Mouse (Mus musculus) kidney, postnatal 14 days (tissue): ENCODE data around the gene 9130019O22Rik.
"Not testable (repeated sequence)": the region's sequence is repeated elsewhere in the genome, so short reads cannot be mapped to it uniquely, and the experiment has no call there.

Experiments used
- DNase-seq: peaks from one replicate; pipeline ENCODE4 v3.0.0; 2022; ENCODE audit warnings: mixed read lengths

The 9130019O22Rik gene

DNA sequence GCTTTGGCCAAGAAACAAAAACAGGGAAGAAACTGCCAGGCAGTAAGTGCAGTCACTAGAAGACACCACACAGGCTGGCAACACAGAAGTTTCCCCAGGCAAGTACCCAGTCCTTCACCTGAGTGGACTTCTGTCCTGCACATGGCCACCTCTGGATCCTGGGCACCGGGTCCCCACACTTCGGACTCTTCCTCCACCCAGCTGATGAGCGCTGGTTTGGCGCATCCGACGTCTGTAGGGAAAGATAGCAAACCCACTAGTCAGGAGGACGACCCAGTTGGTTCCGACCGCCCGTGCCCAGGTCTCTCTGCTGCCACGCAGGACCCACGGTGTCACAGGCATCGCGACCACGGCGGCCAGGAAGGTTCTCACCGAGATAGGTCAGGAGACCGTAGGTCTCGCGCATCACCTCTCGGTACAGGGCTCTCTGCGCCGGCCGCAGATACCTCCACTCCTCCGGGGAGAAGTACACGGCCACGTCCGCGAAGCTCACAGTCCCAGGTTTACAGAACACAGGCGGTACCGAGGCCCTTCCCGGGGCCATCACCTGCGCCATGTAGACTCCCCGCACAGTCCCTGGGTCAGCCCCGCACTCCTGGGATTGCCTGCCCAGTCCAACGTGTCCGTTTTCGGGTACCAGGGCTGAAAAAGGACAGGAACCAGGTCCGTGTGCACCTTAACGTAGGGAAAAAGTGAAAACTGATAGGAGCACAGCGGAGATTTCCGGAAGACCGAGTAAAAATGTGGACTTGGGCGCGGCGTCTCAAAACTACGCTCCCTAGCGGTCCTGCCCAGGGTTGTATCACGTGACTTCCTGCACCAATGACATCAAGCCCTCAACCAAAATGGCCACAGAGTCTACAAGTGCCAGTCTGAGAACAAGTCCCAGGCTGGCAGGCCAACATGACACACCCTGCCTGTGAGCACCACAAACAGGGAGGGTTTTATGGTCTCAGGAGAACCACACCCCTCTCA lies 11.4 kb downstream of the 9130019O22Rik start, which contains the start of gene Zfp747:
TSS of gene Zfp747 (minus strand) at position 780 of the 975 bp plus-strand sequence.
- peak; percentile 95 for DNase-seq

DNA sequence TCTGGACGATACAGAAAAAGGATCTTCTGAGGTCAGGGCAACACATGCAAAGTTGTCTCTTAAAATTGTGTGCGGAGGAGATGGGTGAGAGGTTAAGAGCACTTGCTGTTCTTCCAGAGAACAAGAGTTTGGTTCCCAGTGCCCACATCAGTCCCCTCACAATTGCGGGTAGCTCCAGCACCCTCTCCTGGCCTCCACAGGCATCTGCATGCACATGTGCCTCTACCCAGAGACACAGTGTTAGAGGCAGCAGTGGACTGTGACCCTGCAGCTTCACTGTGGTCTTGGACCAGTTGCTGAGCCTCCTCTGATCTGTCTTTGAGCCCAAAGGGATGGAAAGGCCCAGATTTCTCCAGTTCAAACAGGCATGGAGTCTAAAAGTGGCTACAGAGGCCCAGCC lies 15.1 kb downstream of the 9130019O22Rik start:
- not testable (repeated sequence) for DNase-seq

DNA sequence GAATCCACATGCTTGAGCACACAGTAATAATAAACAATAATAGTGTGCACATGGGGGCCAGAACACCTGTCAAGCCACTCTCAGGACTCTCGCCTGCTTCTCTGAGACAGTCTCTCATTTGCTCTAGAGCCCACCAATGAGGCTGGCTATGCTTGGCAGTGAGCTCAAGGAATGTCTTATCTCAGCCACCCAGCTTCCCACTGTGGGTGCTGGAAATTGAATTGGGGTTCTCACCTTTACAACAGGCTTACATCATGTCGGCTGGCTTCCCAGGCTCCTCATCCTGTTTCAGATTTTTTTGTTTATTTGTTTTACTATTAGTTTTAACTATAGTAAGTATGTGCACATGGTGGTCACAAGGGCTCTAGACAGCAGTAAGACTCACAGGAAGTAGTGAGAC lies 15.8 kb downstream of the 9130019O22Rik start:
- no peak for DNase-seq

DNA sequence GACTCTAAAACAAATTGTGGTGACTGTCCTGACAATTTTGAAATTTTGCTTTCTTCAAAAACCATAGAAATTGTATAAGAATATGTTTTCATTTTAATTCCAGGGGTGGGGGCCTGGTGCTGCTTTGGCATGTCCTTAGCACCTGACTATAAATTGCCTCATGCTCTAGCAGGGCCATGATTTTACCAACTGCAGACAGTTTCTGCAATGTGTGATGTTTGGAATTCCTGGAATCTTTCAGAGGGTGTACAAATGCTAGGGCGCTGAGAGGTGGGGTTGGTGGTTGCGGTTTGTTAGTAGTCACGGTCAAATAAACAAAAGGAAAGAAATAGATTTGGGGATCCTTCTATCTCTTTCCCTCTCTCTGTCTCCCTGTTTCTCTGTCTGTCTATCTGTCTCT lies 20.7 kb downstream of the 9130019O22Rik start:
- no peak for DNase-seq

DNA sequence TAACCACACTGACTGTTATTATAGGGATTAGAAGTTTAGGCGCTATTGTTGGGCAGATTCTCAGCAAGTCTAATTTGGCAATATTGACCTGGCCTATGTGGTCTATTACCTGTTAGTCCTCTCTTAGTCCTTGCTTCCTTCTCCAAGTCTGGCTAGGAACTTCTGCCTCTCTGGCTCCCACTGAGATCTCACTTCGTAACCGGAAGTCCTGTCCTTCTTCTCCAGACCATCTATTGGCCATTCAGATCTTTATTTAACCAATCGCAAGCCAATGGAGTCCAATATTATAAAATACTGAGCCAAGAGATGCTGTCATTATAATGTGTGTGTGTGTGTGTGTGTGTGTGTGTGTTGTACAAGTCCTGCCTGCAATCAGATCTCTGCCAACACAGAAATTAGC lies 22.8 kb downstream of the 9130019O22Rik start:
- DNase-seq, result peak; percentile 27

DNA sequence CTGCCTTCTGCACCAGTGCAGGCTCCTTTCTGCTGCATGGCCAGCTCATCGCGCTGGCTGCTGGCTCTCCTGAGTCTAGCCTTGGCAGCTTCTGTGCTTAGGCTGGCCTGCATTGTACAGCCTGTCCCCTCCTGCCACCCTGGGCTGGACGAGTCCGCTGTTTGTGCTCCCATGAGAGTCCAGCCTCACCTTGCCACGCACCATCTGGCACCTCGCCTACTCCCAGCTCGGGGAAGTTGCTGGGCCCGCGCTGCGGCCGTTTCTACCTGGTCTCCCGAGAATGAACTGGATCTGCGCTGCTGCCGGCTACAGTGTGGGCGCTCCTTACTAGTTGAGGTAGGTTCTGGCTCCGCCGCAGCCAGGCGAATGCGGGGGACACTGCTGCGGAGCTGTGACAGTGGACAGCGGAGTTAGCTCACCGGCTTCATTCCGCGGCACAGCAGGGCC lies 23.5 kb downstream of the 9130019O22Rik start:
- DNase-seq, result peak; percentile 53

DNA sequence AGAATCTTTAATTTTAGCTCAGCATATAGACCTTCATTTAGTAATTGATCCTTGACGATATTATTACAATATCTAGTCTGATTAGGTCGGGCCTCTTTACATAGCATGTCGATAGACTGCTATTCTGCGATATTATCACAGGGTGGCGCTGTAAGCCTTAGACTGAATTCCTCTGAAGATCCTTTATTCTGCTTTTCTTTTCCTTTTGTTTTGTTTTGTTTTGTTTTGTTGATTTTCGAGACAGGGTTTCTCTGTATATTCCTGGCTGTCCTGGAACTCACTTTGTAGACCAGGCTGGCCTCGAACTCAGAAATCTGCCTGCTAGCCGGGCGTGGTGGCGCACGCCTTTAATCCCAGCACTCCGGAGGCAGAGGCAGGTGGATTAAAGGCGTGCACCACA lies 24.5 kb downstream of the 9130019O22Rik start:
- peak; percentile 52 for DNase-seq

DNA sequence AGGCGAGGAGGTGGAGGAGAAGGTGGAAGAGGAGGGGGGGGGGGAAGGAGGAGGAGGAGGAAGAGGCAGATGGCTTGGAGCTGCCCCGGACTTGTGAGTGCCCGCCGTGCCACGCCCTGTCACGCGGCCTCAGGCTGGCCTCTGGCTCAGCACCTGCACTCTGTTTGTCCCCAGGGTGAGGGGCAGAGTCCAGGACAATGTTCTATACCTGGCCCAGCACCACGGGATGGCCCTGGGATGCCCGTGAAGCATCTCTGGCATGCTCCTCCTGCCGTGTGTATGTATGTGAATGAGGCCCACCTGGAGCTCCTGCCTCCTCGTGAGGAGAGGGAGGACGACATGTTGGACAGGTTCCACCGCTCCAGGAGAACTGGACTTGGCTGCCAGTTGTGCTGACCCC lies 25.5 kb downstream of the 9130019O22Rik start:
- DNase-seq, result peak; percentile 49

DNA sequence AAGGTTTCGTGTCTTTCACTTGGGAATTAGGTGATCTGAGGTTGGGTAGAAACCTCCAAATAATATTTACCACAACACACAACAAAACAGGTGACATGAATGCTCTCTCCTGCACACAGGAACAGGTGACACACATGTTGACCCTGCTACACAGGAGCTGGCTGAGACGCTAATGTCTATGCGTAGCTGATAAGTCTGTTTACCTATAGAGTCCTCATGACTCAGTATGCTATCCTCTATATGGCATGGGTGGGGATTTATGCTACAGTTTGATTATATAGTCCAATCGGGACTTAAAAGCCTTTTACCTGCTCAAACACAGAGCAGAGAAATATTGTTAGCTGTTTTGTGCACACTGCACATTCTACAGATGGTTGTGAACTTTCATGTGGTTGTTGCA lies 26.7 kb downstream of the 9130019O22Rik start:
- no peak for DNase-seq

DNA sequence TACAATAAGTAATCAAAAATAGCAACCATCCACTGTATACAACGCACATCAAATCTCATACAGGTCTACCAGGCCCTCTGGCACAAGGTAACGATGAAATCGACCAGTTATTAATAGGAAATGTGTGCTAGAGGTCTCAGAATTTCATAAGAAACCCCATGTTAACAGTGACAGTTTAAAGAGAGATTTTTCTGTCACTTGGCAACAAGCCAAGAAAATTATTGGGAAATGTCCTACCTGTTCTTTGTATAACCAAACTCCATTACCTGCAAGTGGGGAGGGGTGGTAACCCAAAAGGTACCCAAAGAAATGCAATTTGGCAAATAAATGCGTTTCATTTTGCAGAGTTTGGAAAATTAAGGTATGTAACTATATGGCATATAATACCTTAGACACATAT lies 28.5 kb downstream of the 9130019O22Rik start:
- DNase-seq, result no peak

DNA sequence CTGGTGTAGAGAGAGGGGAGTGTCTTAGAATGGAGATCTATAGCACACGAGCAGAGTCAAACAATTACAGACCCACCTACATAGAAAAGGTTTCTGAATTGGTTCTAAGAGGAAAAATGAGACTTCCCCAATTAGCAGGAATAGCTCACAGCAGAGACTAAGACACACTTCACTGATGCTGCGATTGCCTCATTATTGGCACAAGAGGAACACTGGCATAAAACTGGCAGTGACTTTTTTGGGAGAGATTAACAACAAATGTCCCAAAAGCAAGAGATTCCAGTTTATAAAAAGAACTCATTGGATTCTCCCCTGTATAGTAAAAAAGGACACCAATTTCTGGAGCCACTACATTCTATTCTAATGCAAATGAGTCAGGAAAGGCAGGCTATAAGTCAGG lies 29.1 kb downstream of the 9130019O22Rik start:
- DNase-seq, result no peak

DNA sequence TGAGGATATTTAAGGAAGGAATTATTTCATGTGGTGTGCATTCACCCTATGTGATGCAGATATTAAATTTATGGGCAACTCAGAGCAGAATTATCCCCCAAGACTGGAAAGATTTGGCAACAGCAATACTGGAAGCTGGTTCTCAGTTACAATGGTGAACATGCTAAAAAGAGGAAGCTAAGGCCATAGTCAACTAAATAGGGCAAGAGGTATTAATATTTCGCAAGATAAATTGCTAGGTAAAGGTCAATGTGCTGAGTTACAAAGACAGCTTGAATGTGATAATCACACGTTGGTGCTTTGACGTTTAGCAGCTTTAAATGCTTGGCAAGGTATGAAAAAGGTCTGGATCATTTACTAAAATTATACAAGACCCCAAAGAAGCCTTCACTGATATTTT lies 31.2 kb downstream of the 9130019O22Rik start:
- DNase-seq, result no peak

DNA sequence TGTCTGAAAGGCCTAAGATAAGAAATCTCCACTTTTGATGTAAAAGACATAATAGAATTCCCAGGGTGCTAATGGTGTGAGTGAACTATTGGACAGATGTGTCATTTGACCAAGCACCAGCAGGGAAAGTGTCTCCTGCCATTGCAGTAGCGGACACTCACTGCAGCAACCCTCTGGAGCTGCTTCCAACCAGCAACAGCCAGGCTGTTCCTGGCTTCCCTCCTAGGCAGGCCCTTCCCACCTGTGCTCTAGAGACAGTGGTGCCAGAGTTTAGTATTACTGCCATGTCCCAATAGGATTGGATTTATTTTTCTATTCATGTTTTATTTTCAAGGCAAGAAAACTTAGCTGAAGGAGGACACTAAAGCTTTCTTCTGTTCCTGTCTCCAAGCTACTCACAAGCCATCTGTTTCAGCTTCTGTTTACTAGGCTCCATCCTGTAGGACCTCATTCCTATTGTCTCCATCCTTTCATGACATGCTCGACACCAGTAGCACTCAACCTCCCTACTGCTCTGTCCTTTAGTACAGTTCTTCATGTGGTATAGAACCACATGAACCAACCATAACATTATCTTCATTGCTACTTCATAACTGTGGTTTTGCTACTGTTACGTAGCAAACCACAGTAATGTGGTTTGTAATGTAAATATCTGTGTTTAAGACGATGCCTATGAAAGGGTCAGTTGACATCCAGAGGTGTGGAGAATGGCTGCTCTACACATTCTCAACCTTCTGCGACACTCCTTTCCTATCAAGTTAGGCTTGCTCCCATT lies 35.5 kb downstream of the 9130019O22Rik start:
- no peak for DNase-seq

DNA sequence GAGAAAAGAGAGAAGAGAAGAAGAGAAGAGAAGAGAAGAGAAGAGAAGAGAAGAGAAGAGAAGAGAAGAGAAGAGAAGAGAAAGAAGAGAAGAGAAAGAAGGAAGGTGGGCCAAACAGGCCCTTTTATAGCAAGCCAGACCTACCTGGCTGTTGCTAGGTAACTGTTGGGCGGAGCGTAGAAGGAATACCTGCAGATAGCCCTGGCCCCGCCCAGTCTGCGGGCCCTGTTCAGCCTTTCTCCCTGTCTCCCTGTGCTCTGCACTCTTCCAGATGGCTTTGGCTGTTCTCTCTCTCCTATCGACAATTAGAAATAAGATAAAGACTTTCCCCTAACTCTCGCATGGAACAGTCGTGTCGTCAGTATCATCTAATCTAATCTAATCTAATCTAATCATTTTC lies 40.3 kb downstream of the 9130019O22Rik start:
- peak; percentile 86 for DNase-seq

DNA sequence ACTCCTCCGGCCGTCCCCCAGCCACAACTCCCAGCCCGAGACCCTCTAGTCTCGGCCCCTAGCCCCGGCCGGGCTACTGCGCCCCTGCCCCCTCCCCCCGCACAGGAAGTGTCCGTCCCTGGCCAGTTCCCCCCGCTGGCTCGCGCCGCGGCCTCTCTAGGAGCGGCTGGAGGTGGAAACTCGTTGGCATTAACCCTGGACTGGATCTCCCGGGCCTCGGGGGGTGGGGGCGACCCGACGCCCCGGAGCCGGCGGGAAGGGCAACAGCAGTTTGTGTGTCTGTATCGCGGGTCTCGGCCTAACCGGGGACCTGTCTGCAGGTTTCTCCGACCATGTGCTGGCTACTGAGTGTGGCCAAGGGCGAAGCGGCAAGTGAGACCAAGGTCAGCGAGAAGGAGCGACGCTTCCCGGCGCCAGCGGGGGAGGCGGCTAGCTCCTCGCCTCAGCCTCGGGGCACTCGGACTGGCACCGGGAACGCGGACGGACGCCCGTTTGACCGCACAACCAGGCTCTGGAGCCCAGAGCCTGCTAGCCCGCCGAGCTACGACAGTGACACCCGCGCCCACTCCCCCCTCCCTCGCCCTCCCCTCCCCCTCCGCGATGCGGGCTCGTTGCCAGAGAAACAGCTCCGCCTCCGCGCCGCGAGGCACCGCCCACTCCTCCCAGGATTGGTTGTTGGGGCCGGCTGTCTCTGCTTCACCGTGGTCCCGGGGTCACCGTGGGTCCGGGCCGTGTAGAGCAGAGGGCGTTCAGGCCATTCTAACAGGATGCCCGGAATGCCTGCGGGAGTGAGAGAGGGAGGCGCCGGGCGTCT lies 41.2 kb downstream of the 9130019O22Rik start, which contains the start of gene Zfp768:
TSS of gene Zfp768 (minus strand) at position 78 of the 814 bp plus-strand sequence.
- peak; percentile 96 for DNase-seq

DNA sequence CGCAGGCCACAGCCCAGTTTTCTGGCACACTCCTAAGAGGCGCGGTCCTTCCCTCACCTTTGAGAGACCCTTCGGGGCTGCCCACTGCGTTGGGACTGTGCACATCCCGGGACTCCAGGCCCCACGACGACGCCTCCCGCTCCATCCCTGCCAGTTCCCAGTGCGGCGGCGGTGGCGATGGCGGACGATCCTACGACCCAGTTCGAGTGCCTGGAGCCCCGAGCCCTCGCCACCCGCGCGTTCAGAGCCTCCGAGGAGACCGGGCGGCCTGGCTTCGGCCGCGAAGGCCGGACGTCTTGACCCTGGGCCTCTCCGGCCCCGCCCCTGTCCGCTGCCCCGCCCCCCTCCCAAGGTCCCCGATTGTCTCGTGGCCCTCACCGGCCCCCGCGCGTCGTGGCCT lies 41.9 kb downstream of the 9130019O22Rik start:
- DNase-seq, result peak; percentile 83

DNA sequence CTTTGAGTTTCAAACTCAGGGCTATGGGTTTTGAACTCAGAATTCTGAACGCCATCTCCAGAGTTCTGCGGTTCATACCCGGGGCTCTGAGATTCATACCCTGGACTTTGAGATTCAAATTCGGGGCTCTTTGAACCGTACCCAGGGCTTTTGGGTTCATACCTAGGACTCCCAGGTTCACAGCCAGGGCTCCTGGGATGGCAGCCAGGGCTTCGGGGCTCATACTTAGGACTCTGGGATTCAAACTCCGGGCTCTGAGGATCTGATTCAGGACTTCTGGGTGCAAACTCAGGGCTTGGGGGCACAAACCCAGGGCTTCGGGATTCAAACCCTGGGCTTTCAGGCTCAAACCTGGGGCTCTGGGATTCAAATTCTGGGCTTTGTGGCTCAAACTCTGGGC lies 42.6 kb downstream of the 9130019O22Rik start:
- peak; percentile 32 for DNase-seq

DNA sequence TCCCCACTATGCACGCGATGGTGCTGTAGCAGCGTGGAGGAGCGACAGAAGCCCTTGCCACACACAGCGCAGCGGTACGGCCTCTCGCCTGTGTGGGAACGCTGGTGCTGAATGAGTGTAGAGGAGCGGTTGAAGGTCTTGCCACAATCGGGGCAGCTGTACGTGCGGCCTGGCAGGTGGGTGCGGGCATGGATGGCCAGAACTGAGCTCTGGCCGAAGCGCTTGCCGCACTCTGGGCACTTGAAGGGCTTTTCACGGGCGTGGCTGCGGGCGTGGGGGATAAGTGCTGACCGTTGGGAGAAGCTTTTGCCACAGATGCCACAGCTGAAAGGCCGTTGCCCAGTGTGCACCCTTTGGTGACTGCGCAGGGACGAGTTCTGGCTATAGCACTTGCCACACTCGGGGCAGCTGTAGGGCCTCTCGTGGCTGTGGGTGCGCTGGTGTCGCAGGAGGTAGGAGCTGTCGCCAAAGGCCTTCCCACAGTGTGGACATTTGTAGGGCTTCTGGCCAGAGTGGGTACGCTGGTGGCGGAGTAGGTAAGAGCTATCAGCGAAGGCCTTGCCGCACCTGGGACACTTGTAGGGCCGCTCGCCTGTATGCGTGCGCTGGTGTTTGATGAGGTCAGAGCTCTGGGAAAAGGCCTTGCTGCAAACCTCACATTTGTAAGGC lies 43.5 kb downstream of the 9130019O22Rik start:
- DNase-seq, result peak; percentile 15

DNA sequence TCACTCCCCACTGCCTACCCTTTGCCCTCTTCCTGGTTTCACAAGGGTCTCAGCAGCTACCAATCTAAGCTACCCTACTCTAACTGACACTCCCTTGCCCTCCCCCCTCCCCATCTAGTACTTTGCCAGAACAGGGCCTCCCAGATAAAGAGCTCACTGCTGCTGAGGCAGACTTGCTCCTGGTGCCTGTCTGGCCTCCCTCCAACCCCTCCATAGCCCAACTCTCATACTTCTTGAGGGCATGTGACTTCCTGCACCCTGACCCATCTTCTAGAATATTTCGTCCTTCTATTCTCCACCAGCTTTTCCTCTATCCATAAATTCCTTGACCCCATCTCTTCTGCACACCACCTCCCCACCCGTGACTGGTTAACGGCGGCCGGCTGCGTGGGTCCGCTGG lies 44.1 kb downstream of the 9130019O22Rik start:
- DNase-seq, result no peak

DNA sequence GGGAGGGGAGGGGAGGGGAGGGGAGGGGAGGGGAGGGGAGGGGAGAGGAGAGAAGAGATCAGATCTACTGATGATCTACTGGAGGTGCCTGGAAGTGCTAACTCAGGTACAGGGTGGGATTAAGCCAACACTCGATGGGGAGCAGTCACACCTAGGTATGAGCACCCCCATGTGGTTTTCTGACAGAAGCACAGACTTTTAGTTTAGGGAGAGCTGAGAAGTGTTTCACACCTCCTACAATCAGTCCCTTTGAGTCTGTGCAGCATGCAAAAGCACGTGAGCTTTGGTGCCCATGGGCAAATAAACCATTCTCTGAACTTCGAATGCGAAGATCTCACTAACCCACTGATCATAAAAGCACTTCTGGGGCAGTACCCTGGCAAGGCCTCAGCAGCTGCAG lies 44.6 kb downstream of the 9130019O22Rik start:
- peak; percentile 47 for DNase-seq

DNA sequence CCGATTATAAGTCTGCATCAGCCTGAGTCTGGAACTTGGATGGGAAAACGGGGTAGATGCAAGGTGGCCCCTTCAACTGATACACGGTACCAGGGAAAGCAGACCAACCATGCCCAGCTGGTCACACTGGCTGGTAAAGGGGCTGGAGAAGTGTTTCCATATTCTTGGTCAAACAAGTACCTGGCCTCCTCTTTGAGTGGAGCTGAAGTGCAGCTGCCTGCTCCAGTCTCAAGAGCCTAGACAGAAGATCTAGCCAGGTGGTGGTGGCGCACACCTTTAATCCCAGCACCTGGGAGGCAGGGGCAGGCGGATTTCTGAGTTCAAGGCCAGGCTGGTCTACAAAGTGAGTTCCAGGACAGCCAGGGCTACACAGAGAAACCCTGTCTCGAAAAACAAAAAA lies 45.1 kb downstream of the 9130019O22Rik start:
- not testable (repeated sequence) for DNase-seq

DNA sequence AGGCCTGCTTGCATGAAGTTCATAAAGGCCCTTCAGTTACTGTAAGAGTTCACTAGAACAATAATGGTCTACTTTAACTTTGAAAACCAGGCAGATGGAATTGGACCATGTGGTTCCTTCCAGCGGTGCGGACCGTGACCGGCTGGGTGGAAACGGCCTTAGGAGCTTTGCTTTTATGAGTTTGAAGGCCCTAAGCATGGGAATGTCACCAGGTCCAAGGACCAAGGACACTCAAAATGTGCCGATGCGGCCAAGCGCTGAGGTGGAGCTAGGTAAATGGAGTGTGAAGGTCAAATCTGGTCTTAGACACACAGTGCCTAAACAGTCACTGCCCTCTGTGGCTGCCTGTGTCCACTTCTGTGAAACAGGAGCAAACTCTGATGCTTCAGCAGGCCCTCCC lies 45.6 kb downstream of the 9130019O22Rik start:
- peak; percentile 74 for DNase-seq
